In genomic region chr9:123473377-123473776, GRCm38 (mm10) we compare ENCODE assay signal across 13 mouse cellular contexts. TPM values are rescaled to one million over a fixed set of nuclear protein-coding genes. Genes with fewer than 3 reads are reported as not detected.
DNase-seq lines count a peak whose midpoint lies in the region; ATAC-seq lines count a peak whose summit lies in the region.
"Had no signal": no experiment of that assay in that cellular context is flagged by ENCODE, and none has a peak within 500 bp of the region (broad histone marks: within the 10 kb centered on the region; RNA-seq: fewer than 3 reads in every experiment).

No protein-coding gene starts in this region.

- no peak for ATAC-seq in kidney, embryonic 14.5 days (ENCODE audit: low FRiP score, low TSS enrichment)
- ATAC-seq in midbrain, embryonic 11.5 days (ENCODE audit: low FRiP score) = no peak

- no peak overlapping the region for H3K27ac ChIP-seq in kidney, embryonic 14.5 days (ENCODE audit: low read depth, low read length)
- peak overlapping the region; percentile 45; the same call in 1 of the 2 replicates for H3K27ac ChIP-seq in brown adipose tissue, adult 24 weeks (replicated peaks; ENCODE audit: low read depth, low read length)
- no peak overlapping the region for H3K27ac ChIP-seq in midbrain, embryonic 11.5 days (ENCODE audit: low read depth, low read length)
- H3K27ac ChIP-seq: forebrain, embryonic 10.5 days; midbrain, embryonic 10.5 days had no signal

- peak; percentile 26 to 84 for DNase-seq in adrenal gland, adult (ENCODE audit: inconsistent age in 2 of 2, low spot score in 1 of 2)
- DNase-seq in adrenal gland, postnatal 25 days = no peak
- DNase-seq in kidney, adult 11 months = peak; percentile 76
- peak; percentile 69 to 75 for DNase-seq in kidney, postnatal 36 days
- DNase-seq in right cerebral cortex, postnatal 4 days = no peak
- no peak for DNase-seq in midbrain, embryonic 11.5 days (ENCODE audit: low spot score, missing footprints)
- DNase-seq: gastrocnemius, postnatal 14 days; layer of hippocampus, adult 9-11 months; lung, adult 2 months had no signal

- H3K9ac ChIP-seq in kidney, embryonic 14.5 days (ENCODE audit: low read depth, low read length) = no peak overlapping the region
- H3K9ac ChIP-seq in midbrain, embryonic 11.5 days (ENCODE audit: low read length) = no peak overlapping the region

- H3K27me3 ChIP-seq in kidney, embryonic 14.5 days (ENCODE audit: control insufficient read depth, insufficient read depth, low read length) = no peaks in the 10 kb centered on the region
- no peaks in the 10 kb centered on the region for H3K27me3 ChIP-seq in midbrain, embryonic 11.5 days (ENCODE audit: control insufficient read depth, insufficient read depth, low read length)

- no peak overlapping the region for H3K4me2 ChIP-seq in kidney, embryonic 14.5 days (replicated peaks; ENCODE audit: low read depth, low read length)
- no peak overlapping the region for H3K4me2 ChIP-seq in midbrain, embryonic 11.5 days

- no peaks in the 10 kb centered on the region for H3K36me3 ChIP-seq in kidney, embryonic 14.5 days (ENCODE audit: control insufficient read depth, insufficient read depth, low read length)
- H3K36me3 ChIP-seq in midbrain, embryonic 11.5 days (ENCODE audit: control insufficient read depth, insufficient read depth, low read length) = no peaks in the 10 kb centered on the region
- H3K36me3 ChIP-seq: forebrain, embryonic 10.5 days; midbrain, embryonic 10.5 days had no signal

- no peak overlapping the region for H3K4me3 ChIP-seq in kidney, embryonic 14.5 days (ENCODE audit: low read length)
- H3K4me3 ChIP-seq in brown adipose tissue, adult 24 weeks (ENCODE audit: insufficient read depth, low read depth, low read length) = no peak overlapping the region
- no peak overlapping the region for H3K4me3 ChIP-seq in midbrain, embryonic 11.5 days (ENCODE audit: low read depth, low read length)
- H3K4me3 ChIP-seq: forebrain, embryonic 10.5 days; midbrain, embryonic 10.5 days had no signal

- H3K9me3 ChIP-seq in kidney, embryonic 14.5 days (ENCODE audit: control insufficient read depth, low read length) = no peaks in the 10 kb centered on the region
- no peaks in the 10 kb centered on the region for H3K9me3 ChIP-seq in midbrain, embryonic 11.5 days (ENCODE audit: control insufficient read depth, low read length)
- H3K9me3 ChIP-seq: forebrain, embryonic 10.5 days; midbrain, embryonic 10.5 days had no signal

- no peaks in the 10 kb centered on the region for H3K4me1 ChIP-seq in kidney, embryonic 14.5 days (ENCODE audit: control insufficient read depth, insufficient read depth, low read length)
- peaks cover 9% of the 10 kb centered on the region for H3K4me1 ChIP-seq in brown adipose tissue, adult 24 weeks (ENCODE audit: control insufficient read depth, insufficient read depth, insufficient read length, low read length)
- no peaks in the 10 kb centered on the region; the same call in 1 of the 2 replicates for H3K4me1 ChIP-seq in midbrain, embryonic 11.5 days (ENCODE audit: control insufficient read depth, insufficient read depth, low read length)

RNA-seq across cellular contexts. Expression of gene Limd1, which starts 5.1 kb away (rescaled TPM):
- 32.4 and 34.7 TPM in 2 replicates for total RNA-seq in adrenal gland, postnatal 25 days (2021)
- polyA plus RNA-seq in kidney, embryonic 14.5 days (2014; fragmentation: Nextera tagmentation; extraction: Ambion mirVana) = 36.7 and 55.9 TPM in 2 replicates
- polyA plus RNA-seq in brown adipose tissue, adult 24 weeks (2012; ENCODE audit: insufficient read depth, insufficient read length, missing spikeins) = 14.0 and 22.4 TPM in 2 replicates
- polyA plus RNA-seq in midbrain, embryonic 11.5 days (2014; fragmentation: Nextera tagmentation; extraction: Ambion mirVana) = 43.3 and 46.4 TPM in 2 replicates

RNA-seq across cellular contexts. Expression of gene Sacm1l, which starts 56.2 kb away (rescaled TPM):
- 76.0 and 110 TPM in 2 replicates for total RNA-seq in adrenal gland, postnatal 25 days (2021)
- 37.5 and 56.3 TPM in 2 replicates for polyA plus RNA-seq in kidney, embryonic 14.5 days (2014; fragmentation: Nextera tagmentation; extraction: Ambion mirVana)
- 67.2 and 80.7 TPM in 2 replicates for polyA plus RNA-seq in brown adipose tissue, adult 24 weeks (2012; ENCODE audit: insufficient read depth, insufficient read length, missing spikeins)
- polyA plus RNA-seq in midbrain, embryonic 11.5 days (2014; fragmentation: Nextera tagmentation; extraction: Ambion mirVana) = 53.9 and 63.3 TPM in 2 replicates

Comparison
In these comparisons a context has a peak if more than half of its experiments do, and no peak if none do; other contexts are left out.
1. DNase-seq: peak in adrenal gland, adult (2 of 2), kidney, adult 11 months (single experiment) and kidney, postnatal 36 days (2 of 2); none in adrenal gland, postnatal 25 days (single experiment), right cerebral cortex, postnatal 4 days (single experiment) and midbrain, embryonic 11.5 days (single experiment).